Mouse (Mus musculus) testis, adult 2 months (tissue): ENCODE measurements around the gene Ston1.
A peak's percentile ranks its signal among the peaks of the same experiment; 100 is the strongest.

Experiments
- CTCF ChIP-seq: fragments of 200-500 bp; IDR thresholded peaks from 2 replicates; pipeline ENCODE4 v1.5.1; 2012; ENCODE audit warnings: low read depth, mild to moderate bottlenecking, inconsistent platforms, low read length, moderate library complexity; ENCODE audit not compliant: control insufficient read depth, insufficient read depth, insufficient replicate concordance
- POLR2A ChIP-seq: fragments of 200-500 bp; IDR thresholded peaks from 2 replicates; pipeline ENCODE4 v1.6.1; 2012; ENCODE audit warnings: low read depth, mild to moderate bottlenecking, inconsistent platforms, low read length, moderate library complexity; ENCODE audit not compliant: control insufficient read depth

DNA sequence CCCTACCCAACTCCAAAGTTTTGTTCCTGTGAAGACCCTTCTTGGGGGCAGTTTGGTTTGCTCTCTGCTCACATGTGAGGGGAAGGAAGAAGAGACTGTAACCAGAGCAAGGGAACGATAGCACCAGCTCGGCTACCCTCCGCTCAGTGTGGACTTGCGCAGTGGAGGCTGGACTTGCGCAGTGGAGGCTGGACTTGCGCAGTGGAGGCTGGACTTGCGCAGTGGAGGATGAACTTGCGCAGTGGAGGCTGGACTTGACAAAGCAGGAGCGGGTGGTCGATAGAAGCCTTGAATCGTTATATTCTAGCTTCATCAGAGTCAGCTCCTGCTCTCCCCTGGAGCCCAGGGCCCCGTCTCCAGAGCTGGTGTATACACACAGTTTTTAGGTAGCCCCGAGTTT, 27.9 kb downstream of the Ston1 start:
- TF ChIP-seq CTCF (no peak), POLR2A (peak; percentile 35; the same call in 1 of the 2 replicates)
